Mouse (Mus musculus): ENCODE results near the gene Foxf1. TPM values are rescaled to one million over a fixed set of nuclear protein-coding genes. Genes with fewer than 3 reads are reported as not detected.

Gene Foxf1
- total RNA-seq, 1 experiment from 2014 or later: not detected

- ATAC-seq (ENCODE audit: extremely low read depth, insufficient number of reproducible peaks, low FRiP score, poor library complexity, severe bottlenecking): no peak
Observed at GRCm38 (mm10) chr8:121080361-121081090, 3.7 kb upstream of the Foxf1 start.

GRCm38 (mm10) chr8:121081398-121081797 lies 2.8 kb upstream of the Foxf1 start:
- ATAC-seq (ENCODE audit: extremely low read depth, insufficient number of reproducible peaks, low FRiP score, poor library complexity, severe bottlenecking): no peak

- ATAC-seq (ENCODE audit: extremely low read depth, insufficient number of reproducible peaks, low FRiP score, poor library complexity, severe bottlenecking): no peak
Observed at GRCm38 (mm10) chr8:121082218-121083092, 1.7 kb upstream of the Foxf1 start.

DNA sequence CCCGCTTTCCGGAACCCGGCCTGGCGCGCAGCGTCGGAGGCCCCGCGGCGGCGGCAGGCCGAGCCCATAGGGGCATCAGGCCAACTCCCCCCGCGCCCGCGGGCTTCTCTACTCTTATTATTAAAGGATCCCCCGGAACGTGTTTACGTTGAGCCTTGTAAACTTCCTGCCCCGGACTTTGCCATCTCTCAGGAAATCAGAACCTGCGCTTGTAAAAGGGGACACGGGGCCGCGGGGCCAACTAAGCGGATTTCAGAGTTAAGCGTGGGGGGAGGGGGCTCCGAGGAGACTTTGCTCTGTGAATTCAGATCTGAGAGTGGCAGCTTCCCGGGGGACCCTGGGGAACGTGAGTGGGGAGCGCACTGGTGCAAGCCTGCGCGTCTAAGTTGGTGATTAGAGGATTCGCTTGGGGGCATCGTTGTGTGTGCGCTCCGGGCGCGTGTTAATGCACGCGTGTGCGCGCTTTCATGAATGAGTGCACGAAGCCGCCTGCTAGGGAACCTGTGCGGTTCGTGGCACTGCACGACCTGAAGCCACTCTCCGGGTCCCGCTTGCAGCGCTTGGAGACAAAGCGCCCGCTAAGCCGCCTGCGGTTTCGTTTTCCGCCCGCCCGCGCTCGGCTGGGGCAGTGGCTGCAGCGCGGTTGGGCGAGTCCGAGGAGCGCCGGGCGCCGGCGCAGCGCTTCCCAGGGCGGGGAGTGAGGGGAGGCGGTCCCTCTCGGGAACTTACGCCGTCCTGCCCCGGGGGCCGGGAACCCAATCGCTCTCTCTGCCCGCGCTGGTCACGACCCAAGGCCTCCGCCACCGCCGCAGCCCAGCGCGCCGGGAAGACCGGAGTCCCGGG lies 872 bp upstream of the Foxf1 start:
- no peak for ATAC-seq (ENCODE audit: extremely low read depth, insufficient number of reproducible peaks, low FRiP score, poor library complexity, severe bottlenecking)

DNA sequence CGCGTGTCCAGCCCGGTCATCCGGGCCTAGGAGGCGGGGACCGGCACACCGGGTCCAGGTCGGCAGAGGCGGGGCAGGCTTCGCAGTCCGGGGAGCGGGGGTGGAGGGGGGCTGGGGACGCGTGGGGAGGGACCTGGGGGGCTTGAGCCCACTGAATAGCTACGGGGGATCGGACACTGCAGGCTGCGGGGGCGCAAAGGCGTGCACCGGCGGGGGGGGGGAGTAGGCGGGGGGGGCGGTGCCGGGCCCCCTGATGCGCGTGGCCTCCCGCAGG lies 313 bp upstream of the Foxf1 start:
- ATAC-seq (ENCODE audit: extremely low read depth, insufficient number of reproducible peaks, low FRiP score, poor library complexity, severe bottlenecking): no peak

- ATAC-seq (ENCODE audit: extremely low read depth, insufficient number of reproducible peaks, low FRiP score, poor library complexity, severe bottlenecking): no peak
Observed at GRCm38 (mm10) chr8:121085011-121085410, 825 bp downstream of the Foxf1 start.

GRCm38 (mm10) chr8:121085561-121085960 lies 1.4 kb downstream of the Foxf1 start:
- ATAC-seq (ENCODE audit: extremely low read depth, insufficient number of reproducible peaks, low FRiP score, poor library complexity, severe bottlenecking): no peak

DNA sequence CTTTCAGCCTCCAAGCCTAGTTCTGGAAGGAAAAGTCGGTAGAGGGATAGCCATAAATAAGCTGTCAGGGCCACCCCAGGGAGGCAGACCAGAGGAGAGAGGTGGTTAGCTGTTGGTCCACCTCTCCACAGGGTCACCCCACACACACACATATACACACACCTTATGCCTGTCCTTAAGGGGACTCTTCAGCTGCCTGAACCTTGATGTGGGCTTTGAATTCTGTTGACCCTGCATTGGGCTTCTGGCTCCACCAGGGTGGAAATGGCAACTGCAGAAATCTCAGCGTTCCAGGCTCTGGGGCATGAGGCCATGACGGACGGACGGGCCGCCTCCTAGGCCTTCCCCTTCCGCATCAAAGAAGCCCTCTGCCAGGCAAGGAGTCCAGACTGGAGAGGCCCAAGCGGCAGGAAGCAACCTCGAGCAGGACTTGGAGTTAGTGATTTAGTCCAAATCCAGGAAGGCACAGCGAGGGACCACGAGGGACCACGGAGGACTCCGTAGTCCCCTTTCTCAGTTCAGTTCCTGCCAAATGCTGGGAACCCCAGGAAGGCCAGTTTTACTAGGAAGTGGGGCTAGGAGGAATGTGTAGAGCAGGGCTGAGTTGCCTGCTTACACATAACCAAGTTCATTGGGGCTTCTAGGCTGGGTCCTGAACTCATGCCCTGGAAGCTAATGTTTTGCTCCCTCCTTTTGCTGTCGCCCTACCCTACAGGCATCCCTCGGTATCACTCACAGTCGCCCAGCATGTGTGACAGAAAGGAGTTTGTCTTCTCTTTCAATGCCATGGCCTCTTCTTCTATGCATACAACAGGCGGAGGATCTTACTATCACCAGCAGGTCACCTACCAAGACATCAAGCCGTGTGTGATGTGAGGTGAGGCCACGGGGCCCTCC lies 2.1 kb downstream of the Foxf1 start:
- no peak for ATAC-seq (ENCODE audit: extremely low read depth, insufficient number of reproducible peaks, low FRiP score, poor library complexity, severe bottlenecking)

DNA sequence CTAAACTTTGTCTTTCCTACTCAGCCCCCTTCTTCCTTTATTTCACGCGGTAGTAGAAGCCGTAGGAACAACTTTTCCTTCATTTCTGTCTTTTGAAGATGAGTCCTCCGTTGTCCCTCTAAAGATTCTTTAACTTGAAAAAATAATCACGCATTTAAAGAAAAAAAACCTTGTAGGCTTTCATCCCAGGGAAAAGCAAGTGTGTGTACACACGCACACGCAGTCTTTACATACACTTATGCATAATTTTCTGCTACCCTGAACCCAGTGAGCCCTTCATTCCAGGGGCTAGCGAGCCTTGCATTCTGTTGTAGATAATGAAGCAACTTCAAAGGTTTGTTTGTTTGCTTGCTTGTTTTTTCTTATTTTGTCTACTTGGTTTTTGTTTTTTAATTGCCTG lies 4.1 kb downstream of the Foxf1 start:
- ATAC-seq (ENCODE audit: extremely low read depth, insufficient number of reproducible peaks, low FRiP score, poor library complexity, severe bottlenecking): no peak

DNA sequence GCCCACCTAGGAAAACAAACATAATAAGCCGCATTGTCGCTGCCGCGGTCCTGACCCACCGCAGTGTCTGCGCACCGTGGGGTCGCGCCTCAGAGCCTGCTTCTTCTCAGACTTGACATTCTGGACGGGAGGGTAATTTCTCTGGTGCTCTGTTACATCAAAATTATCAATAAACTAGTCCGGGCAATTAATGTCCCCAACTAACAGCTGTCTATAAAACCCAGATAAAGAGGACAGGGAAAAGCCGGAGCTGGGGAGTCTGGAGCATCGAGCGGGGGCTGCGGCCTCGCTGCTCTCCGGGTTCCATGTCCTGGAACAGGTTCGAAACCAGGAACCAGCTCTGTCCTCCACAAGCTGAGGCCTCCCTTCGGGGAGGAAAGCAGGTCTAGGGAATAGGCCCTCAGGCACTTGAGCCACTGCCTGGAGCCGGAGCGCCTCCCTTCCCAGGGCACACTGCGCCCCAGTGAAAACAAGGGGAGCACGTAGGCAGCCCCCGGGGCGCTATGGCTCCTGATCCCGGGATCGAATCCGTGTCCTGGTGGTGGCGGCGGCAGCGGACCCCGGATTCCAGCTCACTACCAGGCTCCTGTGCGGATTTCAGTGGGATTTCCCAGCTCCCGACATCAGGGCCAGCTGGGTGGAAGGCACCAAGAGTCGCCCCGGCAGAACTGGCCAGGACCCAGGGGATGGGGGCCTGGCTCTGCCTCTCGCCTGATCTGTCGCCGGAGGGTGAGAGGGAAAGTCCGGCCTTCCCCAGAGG lies 4.9 kb downstream of the Foxf1 start:
- no peak for ATAC-seq (ENCODE audit: extremely low read depth, insufficient number of reproducible peaks, low FRiP score, poor library complexity, severe bottlenecking)

- ATAC-seq (ENCODE audit: extremely low read depth, insufficient number of reproducible peaks, low FRiP score, poor library complexity, severe bottlenecking): no peak
Observed at GRCm38 (mm10) chr8:121089631-121090380, 5.6 kb downstream of the Foxf1 start.

DNA sequence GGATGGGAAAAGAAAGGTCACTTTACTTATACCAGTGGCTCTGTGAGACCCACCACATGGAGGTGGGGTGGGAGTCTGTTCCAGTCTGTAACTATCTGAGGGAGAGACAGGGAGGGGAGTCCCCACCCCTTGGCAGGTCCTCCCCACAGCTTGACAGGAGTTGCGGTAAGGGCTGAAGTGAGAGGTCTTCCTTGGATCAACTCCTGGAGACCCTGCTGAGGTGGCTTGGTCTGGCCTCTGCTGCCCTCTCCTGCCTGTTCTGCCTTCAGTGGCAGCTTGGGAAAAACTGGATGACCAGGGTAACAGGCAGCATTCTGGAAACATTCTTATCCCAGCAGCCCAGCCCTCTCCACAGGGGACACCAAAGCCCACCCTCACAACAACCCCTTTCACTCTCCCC lies 6.5 kb downstream of the Foxf1 start:
- no peak for ATAC-seq (ENCODE audit: extremely low read depth, insufficient number of reproducible peaks, low FRiP score, poor library complexity, severe bottlenecking)

- no peak for ATAC-seq (ENCODE audit: extremely low read depth, insufficient number of reproducible peaks, low FRiP score, poor library complexity, severe bottlenecking)
Observed at GRCm38 (mm10) chr8:121092141-121092540, 8.0 kb downstream of the Foxf1 start.

GRCm38 (mm10) chr8:121092627-121093026 lies 8.4 kb downstream of the Foxf1 start:
- ATAC-seq (ENCODE audit: extremely low read depth, insufficient number of reproducible peaks, low FRiP score, poor library complexity, severe bottlenecking): peak; percentile 47

DNA sequence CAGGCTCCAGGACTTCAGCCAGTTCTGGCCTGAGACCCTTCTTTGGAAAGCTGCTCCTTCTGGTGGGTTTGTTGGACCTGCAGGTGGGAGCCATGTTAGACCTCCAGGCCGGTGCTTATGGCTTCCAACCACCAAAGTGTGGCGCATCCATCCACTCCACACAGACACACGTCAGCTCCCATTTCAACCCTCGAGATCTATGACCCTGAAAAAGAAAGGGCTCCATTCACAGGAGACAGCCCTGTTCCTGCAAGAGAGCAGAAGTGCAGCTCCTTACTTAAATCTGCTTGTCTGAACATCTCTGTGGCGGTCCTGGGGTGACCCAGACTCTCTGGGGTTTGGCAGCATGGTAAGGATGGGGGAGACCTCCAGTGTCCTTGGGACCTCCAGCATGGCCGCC lies 9.3 kb downstream of the Foxf1 start:
- ATAC-seq (ENCODE audit: extremely low read depth, insufficient number of reproducible peaks, low FRiP score, poor library complexity, severe bottlenecking): no peak

- ATAC-seq (ENCODE audit: extremely low read depth, insufficient number of reproducible peaks, low FRiP score, poor library complexity, severe bottlenecking): peak; percentile 27; the same call in 1 of the 2 replicates
Observed at GRCm38 (mm10) chr8:121104049-121104818, 20.0 kb downstream of the Foxf1 start.
